Mouse (Mus musculus): ENCODE data around the gene Pou5f1.

Gene Pou5f1

DNA sequence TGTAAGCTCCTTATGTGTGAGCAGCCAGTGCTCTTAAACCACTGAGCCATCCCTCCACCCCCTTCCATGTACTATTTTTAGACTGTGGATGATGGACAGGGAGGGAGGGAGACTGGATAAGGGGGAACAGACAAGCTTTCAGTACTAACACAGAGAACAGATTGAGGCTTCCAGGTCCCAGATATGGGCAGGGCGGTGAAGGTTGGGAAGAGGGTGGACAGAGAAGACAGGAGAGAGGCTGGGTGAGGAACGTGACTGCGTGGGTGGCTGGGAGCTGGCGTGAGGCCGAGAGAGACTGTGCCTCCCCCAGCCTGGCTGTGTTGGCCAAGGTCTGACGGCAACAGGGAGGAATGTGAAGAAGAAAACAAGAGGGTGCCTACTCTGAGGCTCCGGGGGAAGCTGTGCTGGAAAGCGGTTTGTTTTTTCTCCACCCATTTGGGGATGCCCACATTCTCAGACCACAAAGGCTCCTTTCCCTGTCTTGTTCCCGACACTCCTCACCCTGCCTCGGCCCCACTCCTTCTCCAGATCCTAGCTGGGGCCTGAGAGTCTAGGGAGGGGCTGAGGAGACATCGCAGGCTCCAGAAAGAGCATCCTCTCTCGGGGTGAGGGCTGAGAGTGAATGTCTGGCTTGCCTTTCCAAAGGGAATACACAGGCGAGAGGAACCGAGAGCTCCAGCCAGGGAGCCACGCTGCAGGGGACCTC, 43.8 kb downstream of the Pou5f1 start:
- in situ Hi-C loops (cut with MboI, MseI): loop anchor here (25.0 kb wide), 1 partner anchor 862 kb away; no protein-coding TSS in a partner anchor

DNA sequence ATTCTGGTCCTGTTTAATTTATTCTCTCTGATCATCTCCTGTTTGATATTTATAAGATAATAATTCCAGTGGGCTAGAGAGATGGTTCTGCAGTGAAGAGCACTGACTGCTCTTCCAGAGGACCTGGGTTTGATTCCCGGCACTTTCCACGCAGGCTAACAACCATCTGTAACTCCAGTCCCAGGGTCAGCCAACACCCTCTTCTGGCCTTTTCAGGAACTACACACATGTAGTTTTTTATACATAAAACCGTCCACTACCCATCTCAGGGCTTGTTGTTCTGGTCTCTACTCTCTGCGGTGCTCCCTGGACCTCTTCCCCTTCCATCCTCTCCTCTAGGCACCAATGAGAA, 44.3 kb downstream of the Pou5f1 start:
- in situ Hi-C loops (cut with MboI, MseI): no loop called here

DNA sequence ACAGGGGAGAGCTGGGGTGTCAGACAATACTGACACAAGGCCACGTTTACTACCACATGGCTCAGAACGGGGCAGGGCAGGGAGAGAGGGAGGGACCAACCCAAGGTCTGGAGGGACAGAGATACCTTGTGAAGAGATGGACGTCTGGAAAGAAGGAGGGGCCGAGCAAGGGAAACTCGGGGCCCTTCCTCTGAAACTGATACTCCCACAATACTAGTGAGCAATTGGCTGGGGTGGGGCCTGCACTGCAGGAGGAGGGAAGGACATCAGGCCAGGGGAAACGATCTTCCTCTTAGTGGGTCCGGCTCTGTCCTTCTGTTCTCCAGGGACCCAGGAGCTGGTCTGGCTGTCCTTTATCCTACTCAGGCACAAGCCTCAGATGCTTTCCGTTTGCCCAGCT, 45.1 kb downstream of the Pou5f1 start:
- in situ Hi-C loops (cut with MboI, MseI): no loop called here

DNA sequence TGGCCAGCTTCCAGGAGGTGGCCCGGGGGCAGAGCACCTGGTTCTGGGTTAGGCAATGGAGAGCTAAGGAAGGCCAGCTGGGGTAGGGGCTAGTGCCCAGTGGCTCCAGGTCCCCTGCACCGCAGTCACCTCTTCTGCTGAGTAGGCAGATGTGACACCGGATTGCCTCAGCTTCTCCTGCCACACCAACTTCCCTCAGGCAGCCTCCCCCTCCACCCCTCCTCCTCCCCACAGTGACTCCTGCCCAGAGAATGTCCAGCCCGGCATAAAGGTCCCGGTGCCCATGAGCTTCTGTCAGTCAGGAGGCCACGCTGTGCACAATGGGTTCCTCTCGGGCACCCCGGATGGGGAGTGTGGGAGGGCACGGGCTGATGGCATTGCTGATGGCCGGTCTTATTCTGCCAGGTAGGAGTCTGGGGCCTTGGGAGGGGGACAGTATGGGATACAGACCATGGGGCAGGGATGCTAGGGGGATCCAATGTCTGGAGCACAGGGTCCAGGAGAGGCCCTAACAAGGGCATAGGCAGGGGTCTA, 46.1 kb downstream of the Pou5f1 start, which contains the start of gene Cdsn:
TSS of gene Cdsn (plus strand) at position 248 of the 534 bp plus-strand sequence.
- in situ Hi-C loops (cut with MboI, MseI): no loop called here

GRCm38 (mm10) chr17:35554321-35554720, 48.5 kb downstream of the Pou5f1 start:
- in situ Hi-C loops (cut with MboI, MseI): no loop called here

- in situ Hi-C loops (cut with MboI, MseI): no loop called here
These were observed 49.1 kb downstream of the Pou5f1 start for GRCm38 (mm10) chr17:35554761-35555397.

DNA sequence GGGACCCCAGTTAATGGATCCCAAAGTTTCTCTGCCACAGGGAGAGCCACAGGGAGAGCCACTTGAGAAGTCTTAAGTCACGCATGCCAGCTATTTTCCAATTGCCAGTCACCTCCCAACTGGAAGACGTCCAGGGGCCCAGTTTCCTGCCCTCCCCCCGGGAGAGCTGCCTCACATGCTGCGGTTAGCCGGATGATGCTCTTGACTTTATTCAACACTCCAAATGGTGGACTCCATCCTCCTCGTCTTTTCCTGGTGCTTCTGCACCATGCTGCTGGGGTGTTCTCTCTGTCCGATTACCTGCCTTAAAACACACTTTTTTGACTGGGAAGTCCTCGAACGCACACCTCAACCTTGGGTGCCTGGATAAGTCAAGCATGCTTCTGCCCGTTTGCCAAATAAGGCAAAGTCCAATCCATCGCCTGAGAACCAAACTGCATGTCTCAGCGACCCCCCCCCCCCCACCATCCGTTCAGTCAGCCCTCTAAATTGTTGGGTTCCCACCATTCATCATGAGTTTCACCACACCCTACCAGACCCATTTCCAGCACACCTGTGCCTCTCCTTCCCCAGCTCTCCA, 50.5 kb downstream of the Pou5f1 start:
- in situ Hi-C loops (cut with MboI, MseI): no loop called here

DNA sequence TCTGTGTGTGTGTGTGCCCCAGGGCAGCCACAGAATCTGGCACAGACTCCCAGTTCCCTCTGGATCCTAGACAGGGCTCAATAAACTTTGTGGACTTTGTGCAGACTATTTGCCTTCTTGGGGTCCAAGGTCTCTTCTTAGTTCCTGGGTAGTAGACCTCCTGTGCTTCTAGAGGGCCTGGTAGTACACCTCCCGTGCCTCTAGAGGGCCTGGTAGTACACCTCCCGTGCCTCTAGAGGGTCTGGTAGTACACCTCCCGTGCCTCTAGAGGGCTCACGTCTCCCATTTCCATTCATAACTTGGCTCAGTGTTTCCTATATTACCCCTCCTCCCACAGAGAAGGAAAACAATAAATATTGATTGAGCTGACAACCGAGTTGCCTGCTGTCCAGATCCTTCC, 51.0 kb downstream of the Pou5f1 start:
- in situ Hi-C loops (cut with MboI, MseI): no loop called here

GRCm38 (mm10) chr17:35557351-35557750, 51.5 kb downstream of the Pou5f1 start:
- in situ Hi-C loops (cut with MboI, MseI): no loop called here

DNA sequence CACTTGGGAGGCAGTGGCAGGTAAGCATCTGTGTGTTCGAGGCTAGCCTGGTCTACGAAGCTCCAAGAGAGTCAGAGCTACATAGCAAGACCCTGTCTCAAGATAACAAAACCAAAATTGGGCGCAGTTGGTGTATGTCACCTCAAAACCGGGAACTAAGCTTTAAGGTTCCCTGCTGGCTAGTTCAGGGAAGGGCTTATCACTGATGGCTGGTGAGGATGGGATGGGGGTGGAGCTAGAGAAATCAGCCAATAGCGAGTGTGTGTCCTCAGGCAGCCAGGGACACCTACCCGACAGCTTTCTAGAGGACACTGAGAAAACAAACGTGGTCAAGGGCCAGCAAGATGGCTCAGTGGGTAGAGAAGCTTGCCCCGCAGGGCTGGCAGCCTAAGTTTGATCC, 52.4 kb downstream of the Pou5f1 start:
- in situ Hi-C loops (cut with MboI, MseI): no loop called here
